Mouse (Mus musculus): ENCODE measurements at regions not wholly inside any gene's neighbourhood (a gene's known extent, or its start where the extent isn't known, plus 50 kb on each side); places are given as distances from the start of the nearest gene placed in this dataset.
A peak's percentile ranks its signal among the peaks of the same experiment; 100 is the strongest.

- DNase-seq (ENCODE audit: low spot score) (no peak), ATAC-seq (replicated peaks; ENCODE audit: low FRiP score, low TSS enrichment, low read depth) (no peak)
- Histone ChIP-seq H3K27ac (ENCODE audit: low read depth) (no peak overlapping the region), H3K4me3 (ENCODE audit: low read depth, low read length) (no peak overlapping the region), H3K27me3 (replicated peaks; ENCODE audit: control insufficient read depth, insufficient read depth, low read length) (no peaks in the 10 kb centered on the region), H3K9ac (ENCODE audit: low read length) (no peak overlapping the region), H3K4me2 (ENCODE audit: low read length) (no peak overlapping the region), H3K9me3 (ENCODE audit: control insufficient read depth, low read length) (no peaks in the 10 kb centered on the region), H3K4me1 (replicated peaks; ENCODE audit: control insufficient read depth, insufficient read depth, low read length) (no peaks in the 10 kb centered on the region), H3K36me3 (ENCODE audit: control insufficient read depth, insufficient read depth, low read length) (no peaks in the 10 kb centered on the region)
- WGBS, result 82% methylated on average over 1 of the region's 1 CpGs
Observed at GRCm38 (mm10) chr4:54340106-54340505, 514.3 kb downstream of the Tmem38b start.

- no peak overlapping the region for H3K4me2 ChIP-seq (ENCODE audit: low read length)
- no peak overlapping the region for H3K27ac ChIP-seq (ENCODE audit: low read depth)
- no peaks in the 10 kb centered on the region for H3K27me3 ChIP-seq (replicated peaks; ENCODE audit: control insufficient read depth, insufficient read depth, low read length)
- ATAC-seq (replicated peaks; ENCODE audit: low FRiP score, low TSS enrichment, low read depth), result no peak
- no peaks in the 10 kb centered on the region for H3K9me3 ChIP-seq (ENCODE audit: control insufficient read depth, low read length)
- no peaks in the 10 kb centered on the region for H3K4me1 ChIP-seq (replicated peaks; ENCODE audit: control insufficient read depth, insufficient read depth, low read length)
- H3K36me3 ChIP-seq (ENCODE audit: control insufficient read depth, insufficient read depth, low read length), result no peaks in the 10 kb centered on the region
- no peak for DNase-seq (ENCODE audit: low spot score)
- no peak overlapping the region for H3K9ac ChIP-seq (ENCODE audit: low read length)
- 76% methylated on average over 8 of the region's 8 CpGs for WGBS
- H3K4me3 ChIP-seq (ENCODE audit: low read depth, low read length), result no peak overlapping the region
Observed at GRCm38 (mm10) chr4:54353657-54354390, 528.0 kb downstream of the Tmem38b start.

- no peaks in the 10 kb centered on the region for H3K9me3 ChIP-seq (ENCODE audit: control insufficient read depth, low read length)
- no peaks in the 10 kb centered on the region for H3K4me1 ChIP-seq (replicated peaks; ENCODE audit: control insufficient read depth, insufficient read depth, low read length)
- no peaks in the 10 kb centered on the region for H3K36me3 ChIP-seq (ENCODE audit: control insufficient read depth, insufficient read depth, low read length)
- H3K27me3 ChIP-seq (replicated peaks; ENCODE audit: control insufficient read depth, insufficient read depth, low read length), result no peaks in the 10 kb centered on the region
- ATAC-seq (replicated peaks; ENCODE audit: low FRiP score, low TSS enrichment, low read depth) (no peak), DNase-seq (ENCODE audit: low spot score) (no peak)
- 64% methylated on average over 4 of the region's 4 CpGs for WGBS
- no peak overlapping the region for H3K27ac ChIP-seq (ENCODE audit: low read depth)
- no peak overlapping the region for H3K4me3 ChIP-seq (ENCODE audit: low read depth, low read length)
- H3K9ac ChIP-seq (ENCODE audit: low read length), result no peak overlapping the region
- H3K4me2 ChIP-seq (ENCODE audit: low read length), result no peak overlapping the region
Observed at GRCm38 (mm10) chr4:54354391-54354726, 528.5 kb downstream of the Tmem38b start.

GRCm38 (mm10) chr4:54355381-54356040, 529.7 kb downstream of the Tmem38b start:
- H3K9ac ChIP-seq (ENCODE audit: low read length), result no peak overlapping the region
- no peaks in the 10 kb centered on the region for H3K9me3 ChIP-seq (ENCODE audit: control insufficient read depth, low read length)
- 69% methylated on average over 7 of the region's 7 CpGs for WGBS
- no peak overlapping the region for H3K27ac ChIP-seq (ENCODE audit: low read depth)
- H3K4me3 ChIP-seq (ENCODE audit: low read depth, low read length), result no peak overlapping the region
- no peaks in the 10 kb centered on the region for H3K27me3 ChIP-seq (replicated peaks; ENCODE audit: control insufficient read depth, insufficient read depth, low read length)
- no peak overlapping the region for H3K4me2 ChIP-seq (ENCODE audit: low read length)
- DNase-seq (ENCODE audit: low spot score), result no peak
- no peaks in the 10 kb centered on the region for H3K36me3 ChIP-seq (ENCODE audit: control insufficient read depth, insufficient read depth, low read length)
- no peaks in the 10 kb centered on the region for H3K4me1 ChIP-seq (replicated peaks; ENCODE audit: control insufficient read depth, insufficient read depth, low read length)
- ATAC-seq (replicated peaks; ENCODE audit: low FRiP score, low TSS enrichment, low read depth), result no peak

GRCm38 (mm10) chr4:54356041-54356427, 530.2 kb downstream of the Tmem38b start:
- no peak overlapping the region for H3K4me3 ChIP-seq (ENCODE audit: low read depth, low read length)
- H3K4me1 ChIP-seq (replicated peaks; ENCODE audit: control insufficient read depth, insufficient read depth, low read length), result no peaks in the 10 kb centered on the region
- no peak for ATAC-seq (replicated peaks; ENCODE audit: low FRiP score, low TSS enrichment, low read depth)
- H3K9me3 ChIP-seq (ENCODE audit: control insufficient read depth, low read length), result no peaks in the 10 kb centered on the region
- no peaks in the 10 kb centered on the region for H3K27me3 ChIP-seq (replicated peaks; ENCODE audit: control insufficient read depth, insufficient read depth, low read length)
- 86% methylated on average over 2 of the region's 2 CpGs for WGBS
- H3K4me2 ChIP-seq (ENCODE audit: low read length), result no peak overlapping the region
- no peaks in the 10 kb centered on the region for H3K36me3 ChIP-seq (ENCODE audit: control insufficient read depth, insufficient read depth, low read length)
- H3K9ac ChIP-seq (ENCODE audit: low read length), result no peak overlapping the region
- H3K27ac ChIP-seq (ENCODE audit: low read depth), result no peak overlapping the region
- DNase-seq (ENCODE audit: low spot score), result no peak

- Histone ChIP-seq H3K36me3 (ENCODE audit: control insufficient read depth, insufficient read depth, low read length) (no peaks in the 10 kb centered on the region), H3K4me3 (ENCODE audit: low read depth, low read length) (no peak overlapping the region), H3K9me3 (ENCODE audit: control insufficient read depth, low read length) (no peaks in the 10 kb centered on the region), H3K9ac (ENCODE audit: low read length) (no peak overlapping the region), H3K4me1 (replicated peaks; ENCODE audit: control insufficient read depth, insufficient read depth, low read length) (0 out of 2 replicates have a peak, but pooled peaks cover 3% of the 10 kb centered on the region), H3K4me2 (ENCODE audit: low read length) (no peak overlapping the region), H3K27me3 (replicated peaks; ENCODE audit: control insufficient read depth, insufficient read depth, low read length) (no peaks in the 10 kb centered on the region), H3K27ac (ENCODE audit: low read depth) (no peak overlapping the region)
- 47% methylated on average over 3 of the region's 3 CpGs for WGBS
- DNase-seq (ENCODE audit: low spot score) (no peak), ATAC-seq (replicated peaks; ENCODE audit: low FRiP score, low TSS enrichment, low read depth) (no peak)
Observed at GRCm38 (mm10) chr4:54370909-54371308, 545.1 kb downstream of the Tmem38b start.

GRCm38 (mm10) chr4:54371418-54371957, 545.6 kb downstream of the Tmem38b start:
- Histone ChIP-seq H3K9ac (ENCODE audit: low read length) (no peak overlapping the region), H3K9me3 (ENCODE audit: control insufficient read depth, low read length) (no peaks in the 10 kb centered on the region), H3K36me3 (ENCODE audit: control insufficient read depth, insufficient read depth, low read length) (no peaks in the 10 kb centered on the region), H3K4me3 (ENCODE audit: low read depth, low read length) (no peak overlapping the region), H3K4me2 (ENCODE audit: low read length) (no peak overlapping the region), H3K27me3 (replicated peaks; ENCODE audit: control insufficient read depth, insufficient read depth, low read length) (no peaks in the 10 kb centered on the region), H3K4me1 (replicated peaks; ENCODE audit: control insufficient read depth, insufficient read depth, low read length) (0 out of 2 replicates have a peak, but pooled peaks cover 3% of the 10 kb centered on the region), H3K27ac (ENCODE audit: low read depth) (no peak overlapping the region)
- ATAC-seq (replicated peaks; ENCODE audit: low FRiP score, low TSS enrichment, low read depth) (no peak), DNase-seq (ENCODE audit: low spot score) (no peak)
- 42% methylated on average over 7 of the region's 7 CpGs for WGBS

GRCm38 (mm10) chr4:54373606-54374005, 547.8 kb downstream of the Tmem38b start:
- 3% methylated on average over 2 of the region's 2 CpGs for WGBS
- no peak overlapping the region for H3K27ac ChIP-seq (ENCODE audit: low read depth)
- ATAC-seq (replicated peaks; ENCODE audit: low FRiP score, low TSS enrichment, low read depth) (peak; percentile 81), DNase-seq (ENCODE audit: low spot score) (no peak)
- H3K4me1 ChIP-seq (replicated peaks; ENCODE audit: control insufficient read depth, insufficient read depth, low read length), result 0 out of 2 replicates have a peak, but pooled peaks cover 3% of the 10 kb centered on the region
- H3K4me3 ChIP-seq (ENCODE audit: low read depth, low read length), result no peak overlapping the region
- H3K9ac ChIP-seq (ENCODE audit: low read length), result no peak overlapping the region
- no peaks in the 10 kb centered on the region for H3K36me3 ChIP-seq (ENCODE audit: control insufficient read depth, insufficient read depth, low read length)
- no peak overlapping the region for H3K4me2 ChIP-seq (ENCODE audit: low read length)
- no peaks in the 10 kb centered on the region for H3K9me3 ChIP-seq (ENCODE audit: control insufficient read depth, low read length)
- no peaks in the 10 kb centered on the region for H3K27me3 ChIP-seq (replicated peaks; ENCODE audit: control insufficient read depth, insufficient read depth, low read length)
